Mouse (Mus musculus): ENCODE measurements at regions not wholly inside any gene's neighbourhood (a gene's known extent, or its start where the extent isn't known, plus 50 kb on each side); places are given as distances from the start of the nearest gene placed in this dataset.
"Not testable (repeated sequence)": the region's sequence is repeated elsewhere in the genome, so short reads cannot be mapped to it uniquely, and the experiment has no call there.

- Histone ChIP-seq H3K27ac (replicated peaks; ENCODE audit: insufficient read depth, low read depth, low read length) (no peak overlapping the region), H3K79me2 (ENCODE audit: control insufficient read depth, insufficient read depth, low read length) (no peaks in the 10 kb centered on the region), H3K4me1 (ENCODE audit: control insufficient read depth, insufficient read depth, low read length) (no peaks in the 10 kb centered on the region), H3K9ac (ENCODE audit: low read depth, low read length) (no peak overlapping the region), H3K27me3 (ENCODE audit: control insufficient read depth, insufficient read depth, low read length) (no peaks in the 10 kb centered on the region), H3K4me3 (ENCODE audit: insufficient read depth, low read depth, low read length) (no peak overlapping the region), H3K36me3 (ENCODE audit: control insufficient read depth, insufficient read depth, low read length) (no peaks in the 10 kb centered on the region)
- TF ChIP-seq POLR2A (IDR thresholded peaks at IDR 0.05; ENCODE audit: extremely low read depth, insufficient read depth, low read length) (no peak), CTCF (IDR thresholded peaks at IDR 0.05; ENCODE audit: low read depth, low read length) (no peak)
- 22% methylated on average over 10 of the region's 10 CpGs for WGBS
- peak; percentile 67 for DNase-seq (ENCODE audit: extremely low read depth, low read depth, low spot score)
Observed at GRCm38 (mm10) chr6:37732385-37732784, 138.2 kb upstream of the Trim24 start.

GRCm38 (mm10) chr6:37735288-37735961, 135.2 kb upstream of the Trim24 start:
- DNase-seq (ENCODE audit: extremely low read depth, low read depth, low spot score) = no peak
- H3K79me2 ChIP-seq (ENCODE audit: control insufficient read depth, insufficient read depth, low read length) = no peaks in the 10 kb centered on the region
- WGBS = 77% methylated on average over 4 of the region's 4 CpGs
- H3K36me3 ChIP-seq (ENCODE audit: control insufficient read depth, insufficient read depth, low read length) = no peaks in the 10 kb centered on the region
- no peaks in the 10 kb centered on the region for H3K4me1 ChIP-seq (ENCODE audit: control insufficient read depth, insufficient read depth, low read length)
- no peak overlapping the region for H3K4me3 ChIP-seq (ENCODE audit: insufficient read depth, low read depth, low read length)
- TF ChIP-seq CTCF (IDR thresholded peaks at IDR 0.05; ENCODE audit: low read depth, low read length) = no peak
- no peak for TF ChIP-seq POLR2A (IDR thresholded peaks at IDR 0.05; ENCODE audit: extremely low read depth, insufficient read depth, low read length)
- no peaks in the 10 kb centered on the region for H3K27me3 ChIP-seq (ENCODE audit: control insufficient read depth, insufficient read depth, low read length)
- H3K27ac ChIP-seq (replicated peaks; ENCODE audit: insufficient read depth, low read depth, low read length) = no peak overlapping the region
- no peak overlapping the region for H3K9ac ChIP-seq (ENCODE audit: low read depth, low read length)

- no peak for TF ChIP-seq POLR2A (IDR thresholded peaks at IDR 0.05; ENCODE audit: extremely low read depth, insufficient read depth, low read length)
- TF ChIP-seq CTCF (IDR thresholded peaks at IDR 0.05; ENCODE audit: low read depth, low read length) = no peak
- Histone ChIP-seq H3K4me3 (ENCODE audit: insufficient read depth, low read depth, low read length) (no peak overlapping the region), H3K4me1 (ENCODE audit: control insufficient read depth, insufficient read depth, low read length) (no peaks in the 10 kb centered on the region), H3K27ac (replicated peaks; ENCODE audit: insufficient read depth, low read depth, low read length) (no peak overlapping the region), H3K9ac (ENCODE audit: low read depth, low read length) (no peak overlapping the region), H3K27me3 (ENCODE audit: control insufficient read depth, insufficient read depth, low read length) (no peaks in the 10 kb centered on the region), H3K79me2 (ENCODE audit: control insufficient read depth, insufficient read depth, low read length) (no peaks in the 10 kb centered on the region), H3K36me3 (ENCODE audit: control insufficient read depth, insufficient read depth, low read length) (no peaks in the 10 kb centered on the region)
- DNase-seq (ENCODE audit: extremely low read depth, low read depth, low spot score) = no peak
- 78% methylated on average over 4 of the region's 4 CpGs for WGBS
Observed at GRCm38 (mm10) chr6:37735962-37736297, 134.7 kb upstream of the Trim24 start.

- TF ChIP-seq POLR2A (IDR thresholded peaks at IDR 0.05; ENCODE audit: extremely low read depth, insufficient read depth, low read length) = no peak
- no peak for TF ChIP-seq CTCF (IDR thresholded peaks at IDR 0.05; ENCODE audit: low read depth, low read length)
- Histone ChIP-seq H3K79me2 (ENCODE audit: control insufficient read depth, insufficient read depth, low read length) (no peaks in the 10 kb centered on the region), H3K36me3 (ENCODE audit: control insufficient read depth, insufficient read depth, low read length) (no peaks in the 10 kb centered on the region), H3K27ac (replicated peaks; ENCODE audit: insufficient read depth, low read depth, low read length) (no peak overlapping the region), H3K4me3 (ENCODE audit: insufficient read depth, low read depth, low read length) (no peak overlapping the region), H3K4me1 (ENCODE audit: control insufficient read depth, insufficient read depth, low read length) (no peaks in the 10 kb centered on the region), H3K27me3 (ENCODE audit: control insufficient read depth, insufficient read depth, low read length) (no peaks in the 10 kb centered on the region; the same call in 1 of the 2 replicates), H3K9ac (ENCODE audit: low read depth, low read length) (no peak overlapping the region)
- no peak for DNase-seq (ENCODE audit: extremely low read depth, low read depth, low spot score)
- 88% methylated on average over 14 of the region's 14 CpGs for WGBS
Observed at GRCm38 (mm10) chr6:37740982-37741889, 129.4 kb upstream of the Trim24 start.

GRCm38 (mm10) chr6:37741916-37742315, 128.7 kb upstream of the Trim24 start:
- not testable (repeated sequence) for H3K27ac ChIP-seq (replicated peaks; ENCODE audit: insufficient read depth, low read depth, low read length); DNase-seq (ENCODE audit: extremely low read depth, low read depth, low spot score); H3K27me3 ChIP-seq (ENCODE audit: control insufficient read depth, insufficient read depth, low read length); H3K4me1 ChIP-seq (ENCODE audit: control insufficient read depth, insufficient read depth, low read length); H3K79me2 ChIP-seq (ENCODE audit: control insufficient read depth, insufficient read depth, low read length); H3K9ac ChIP-seq (ENCODE audit: low read depth, low read length); H3K36me3 ChIP-seq (ENCODE audit: control insufficient read depth, insufficient read depth, low read length); H3K4me3 ChIP-seq (ENCODE audit: insufficient read depth, low read depth, low read length)
- WGBS = 94% methylated on average over 7 of the region's 7 CpGs

GRCm38 (mm10) chr6:37744679-37745078, 125.9 kb upstream of the Trim24 start:
- no peaks in the 10 kb centered on the region for H3K79me2 ChIP-seq (ENCODE audit: control insufficient read depth, insufficient read depth, low read length)

More at GRCm38 (mm10) chr6:37744679-37745078, 125.9 kb upstream of the Trim24 start:
- no peak for DNase-seq (ENCODE audit: extremely low read depth, low read depth, low spot score)
- Histone ChIP-seq H3K27me3 (ENCODE audit: control insufficient read depth, insufficient read depth, low read length) (no peaks in the 10 kb centered on the region; the same call in 1 of the 2 replicates), H3K4me3 (ENCODE audit: insufficient read depth, low read depth, low read length) (no peak overlapping the region), H3K36me3 (ENCODE audit: control insufficient read depth, insufficient read depth, low read length) (no peaks in the 10 kb centered on the region), H3K27ac (replicated peaks; ENCODE audit: insufficient read depth, low read depth, low read length) (no peak overlapping the region), H3K4me1 (ENCODE audit: control insufficient read depth, insufficient read depth, low read length) (peaks cover 2% of the 10 kb centered on the region), H3K9ac (ENCODE audit: low read depth, low read length) (no peak overlapping the region)
- 83% methylated on average over 4 of the region's 4 CpGs for WGBS
- TF ChIP-seq POLR2A (IDR thresholded peaks at IDR 0.05; ENCODE audit: extremely low read depth, insufficient read depth, low read length) = no peak
- peak; percentile 66 for TF ChIP-seq CTCF (IDR thresholded peaks at IDR 0.05; ENCODE audit: low read depth, low read length)

Data from liver, adult 2 months (tissue).